Mouse (Mus musculus) CH12.LX (cell line): ENCODE results near the gene Prokr2. TPM values are rescaled to one million over a fixed set of nuclear protein-coding genes. Genes with fewer than 3 reads are reported as not detected.

Experiments used
- DNase-seq: peaks from one replicate; pipeline ENCODE4 v3.0.0-alpha.2; 2013; ENCODE audit errors: extremely low read depth
- H3K27ac ChIP-seq: 2 replicates; pipeline ENCODE4 v1.5.1; 2012; ENCODE audit warnings: low read depth, mild to moderate bottlenecking, control low read depth, moderate library complexity; ENCODE audit not compliant: insufficient read depth
- H3K27me3 ChIP-seq: replicated peaks from 2 replicates; pipeline ENCODE3; 2012; ENCODE audit warnings: inconsistent platforms
- H3K36me3 ChIP-seq, 2 experiments: replicated peaks in 1 of 2; 2 replicates each; pipeline versions ENCODE3 to v1.6.1; 2012; ENCODE audit warnings: inconsistent platforms in 1 of 2, low read length in 1 of 2, mild to moderate bottlenecking in 1 of 2, mixed read lengths in 1 of 2, moderate library complexity in 1 of 2; ENCODE audit not compliant: control insufficient read depth in 1 of 2, insufficient read depth in 1 of 2
- H3K4me1 ChIP-seq, 2 experiments: 2 replicates each; pipeline ENCODE4 v1.6.1; 2012; ENCODE audit warnings: inconsistent platforms in 1 of 2, moderate library complexity in 1 of 2; ENCODE audit not compliant: insufficient read depth in 2 of 2, control insufficient read depth in 1 of 2
- H3K4me2 ChIP-seq: 2 replicates; pipeline ENCODE4 v1.6.1; 2012; ENCODE audit warnings: low read depth, mild to moderate bottlenecking, control low read depth; ENCODE audit not compliant: poor library complexity, insufficient read depth, severe bottlenecking
- H3K4me3 ChIP-seq, 3 experiments: fragments of 150-350 bp in 1 of 3; sonication (generic) in 1 of 3; replicated peaks in 1 of 3; 2 replicates each; pipeline versions ENCODE3 to v1.5.1; 2011 to 2012; ENCODE audit warnings: low read depth in 2 of 3, low read length in 2 of 3, mild to moderate bottlenecking in 2 of 3, moderate library complexity in 2 of 3, control low read depth in 1 of 3, improper control_type of control experiment in 1 of 3, inconsistent platforms in 1 of 3, mixed read lengths in 1 of 3; ENCODE audit not compliant: poor library complexity in 1 of 3
- H3K79me2 ChIP-seq: replicated peaks from 2 replicates; pipeline ENCODE4 v1.6.1; 2012; ENCODE audit warnings: mild to moderate bottlenecking, moderate library complexity; ENCODE audit not compliant: control insufficient read depth, poor library complexity, insufficient read depth, severe bottlenecking; ENCODE audit errors: extremely low read depth
- H3K9ac ChIP-seq: 2 replicates; pipeline ENCODE4 v1.6.1; 2012; ENCODE audit warnings: low read depth, mild to moderate bottlenecking, control low read depth, moderate library complexity; ENCODE audit not compliant: insufficient read depth
- H3K9me3 ChIP-seq: replicated peaks from 2 replicates; pipeline ENCODE3; 2012; ENCODE audit warnings: low read length, inconsistent platforms, mixed read lengths
- BHLHE40 ChIP-seq: IDR thresholded peaks from 2 replicates; pipeline ENCODE4 v1.6.1; 2011; ENCODE audit warnings: mild to moderate bottlenecking, low read depth, low read length, improper control_type of control experiment
- CHD2 ChIP-seq: IDR thresholded peaks from 2 replicates; pipeline ENCODE4 v1.6.1; 2011; ENCODE audit warnings: low read length, improper control_type of control experiment
- ELF1 ChIP-seq: IDR thresholded peaks from 2 replicates; pipeline ENCODE4 v1.6.1; 2014; ENCODE audit warnings: low read depth, mild to moderate bottlenecking, inconsistent platforms, low read length, improper control_type of control experiment
- EP300 ChIP-seq: IDR thresholded peaks from 2 replicates; pipeline ENCODE4 v1.6.1; 2011; ENCODE audit warnings: low read length, improper control_type of control experiment
- GABPA ChIP-seq: IDR thresholded peaks from 2 replicates; pipeline ENCODE4 v1.6.1; 2012; ENCODE audit warnings: low read depth, low read length, improper control_type of control experiment, inconsistent platforms; ENCODE audit not compliant: insufficient replicate concordance
- HCFC1 ChIP-seq: IDR thresholded peaks from 2 replicates; pipeline ENCODE4 v1.6.1; 2012; ENCODE audit warnings: low read depth, mild to moderate bottlenecking, inconsistent platforms, low read length, improper control_type of control experiment
- IRF4 ChIP-seq: IDR thresholded peaks from 2 replicates; pipeline ENCODE4 v1.6.1; 2014; ENCODE audit warnings: low read depth, mild to moderate bottlenecking, inconsistent platforms, low read length, improper control_type of control experiment
- JUN ChIP-seq: IDR thresholded peaks from 2 replicates; pipeline ENCODE4 v1.6.1; 2011; ENCODE audit warnings: low read depth, mild to moderate bottlenecking, low read length, improper control_type of control experiment, moderate library complexity; ENCODE audit not compliant: insufficient read depth
- JUND ChIP-seq: conservative IDR thresholded peaks from 2 replicates; pipeline ENCODE4 v1.6.1; 2011; ENCODE audit warnings: low read depth, low read length, improper control_type of control experiment
- MAX ChIP-seq: IDR thresholded peaks from 2 replicates; pipeline ENCODE4 v1.6.1; 2011; ENCODE audit warnings: low read length, improper control_type of control experiment
- MAZ ChIP-seq: IDR thresholded peaks from 2 replicates; pipeline ENCODE4 v1.6.1; 2012; ENCODE audit warnings: low read depth, mild to moderate bottlenecking, inconsistent platforms, low read length, improper control_type of control experiment, moderate library complexity
- MEF2A ChIP-seq: IDR thresholded peaks from 2 replicates; pipeline ENCODE4 v1.6.1; 2014; ENCODE audit warnings: low read depth, mild to moderate bottlenecking, inconsistent platforms, low read length, improper control_type of control experiment, borderline replicate concordance
- MXI1 ChIP-seq: IDR thresholded peaks from 2 replicates; pipeline ENCODE4 v1.6.1; 2011; ENCODE audit warnings: mild to moderate bottlenecking, low read depth, low read length, improper control_type of control experiment
- MYC ChIP-seq: IDR thresholded peaks from 2 replicates; pipeline ENCODE4 v1.6.1; 2011; ENCODE audit warnings: low read depth, mild to moderate bottlenecking, improper control_type of control experiment, low read length
- NELFE ChIP-seq: IDR thresholded peaks from 2 replicates; pipeline ENCODE4 v1.6.1; 2011; ENCODE audit warnings: low read depth, low read length, improper control_type of control experiment
- NRF1 ChIP-seq: IDR thresholded peaks from 2 replicates; pipeline ENCODE4 v1.6.1; 2014; ENCODE audit warnings: low read depth, mild to moderate bottlenecking, inconsistent platforms, low read length, improper control_type of control experiment, moderate library complexity
- PAX5 ChIP-seq: IDR thresholded peaks from 2 replicates; pipeline ENCODE4 v1.6.1; 2012; ENCODE audit warnings: low read length, inconsistent platforms, mixed read lengths
- RAD21 ChIP-seq: IDR thresholded peaks from 2 replicates; pipeline ENCODE4 v1.6.1; 2011; ENCODE audit warnings: low read depth, mild to moderate bottlenecking, low read length, improper control_type of control experiment, moderate library complexity
- RCOR1 ChIP-seq: conservative IDR thresholded peaks from 2 replicates; pipeline ENCODE4 v1.6.1; 2012; ENCODE audit warnings: low read depth, mild to moderate bottlenecking, inconsistent platforms, low read length, improper control_type of control experiment
- SMC3 ChIP-seq: IDR thresholded peaks from 2 replicates; pipeline ENCODE4 v1.6.1; 2011; ENCODE audit warnings: low read depth, low read length, improper control_type of control experiment
- TBP ChIP-seq: conservative IDR thresholded peaks from 2 replicates; pipeline ENCODE4 v1.6.1; 2011; ENCODE audit warnings: low read depth, low read length, improper control_type of control experiment
- UBTF ChIP-seq: IDR thresholded peaks from 2 replicates; pipeline ENCODE4 v1.6.1; 2012; ENCODE audit warnings: low read depth, mild to moderate bottlenecking, inconsistent platforms, low read length, improper control_type of control experiment, moderate library complexity
- USF1 ChIP-seq: IDR thresholded peaks from 2 replicates; pipeline ENCODE4 v1.6.1; 2014; ENCODE audit warnings: low read depth, mild to moderate bottlenecking, inconsistent platforms, low read length, improper control_type of control experiment
- USF2 ChIP-seq: conservative IDR thresholded peaks from 2 replicates; pipeline ENCODE4 v1.6.1; 2011; ENCODE audit warnings: low read depth, low read length, improper control_type of control experiment
- ZKSCAN1 ChIP-seq: IDR thresholded peaks from 2 replicates; pipeline ENCODE4 v1.6.1; 2012; ENCODE audit warnings: low read depth, inconsistent platforms, low read length, improper control_type of control experiment, borderline replicate concordance
- ZMIZ1 ChIP-seq: IDR thresholded peaks from 2 replicates; pipeline ENCODE4 v1.6.1; 2012; ENCODE audit warnings: low read depth, mild to moderate bottlenecking, inconsistent platforms, low read length, improper control_type of control experiment
- dilution Hi-C: fragments of 300-500 bp; cut with MboI; formaldehyde crosslinking; loops from 2 replicates; pipeline ENCODE4 v1.14.3; 2020; ENCODE audit warnings: low sequenced_read_pairs; ENCODE audit not compliant: extremely low pct_unique_long_range_greater_than_20kb, extremely low pct_ligation_motif_present
- in situ Hi-C: fragments of 300-500 bp; cut with MboI; formaldehyde crosslinking; loops from 3 replicates; pipeline ENCODE4 v1.14.3; 2019; ENCODE audit warnings: low sequenced_read_pairs, low pct_ligation_motif_present, low pct_unique_long_range_greater_than_20kb, mixed read lengths
- polyA plus RNA-seq: library from polyadenylated mRNA; unstranded; fragments of >175 nt; gene quantifications from 2 replicates; pipeline ENCODE4 v1.2.1, GENCODE M21; 2012; ENCODE audit warnings: low read depth; ENCODE audit not compliant: insufficient read length
- total RNA-seq, 2 experiments: library from RNA; depleted of rRNA; stranded (reverse); fragments of 300-350 nt in 1 of 2; fragments of >200 nt in 1 of 2; gene quantifications; 2 replicates each; pipeline ENCODE4 v1.2.3; 2012 to 2014

Gene Prokr2
- total and polyA plus RNA-seq, 3 experiments = 0.04 TPM; not detected in 2

- DNase-seq = no peak
- no peak overlapping the region for H3K27ac ChIP-seq
- no peak for TF ChIP-seq BHLHE40
- TF ChIP-seq, all 38 proteins: peak for 0
- no peaks in the 10 kb centered on the region for H3K36me3 ChIP-seq
- peaks cover 6% of the 10 kb centered on the region for H3K9me3 ChIP-seq
- no peaks in the 10 kb centered on the region for H3K79me2 ChIP-seq
- in situ Hi-C loops = no loop called here
- H3K9ac ChIP-seq = no peak overlapping the region
- no peaks in the 10 kb centered on the region for H3K27me3 ChIP-seq
- peaks cover 0 to 3% of the 10 kb centered on the region in 2 experiments; a peak in 1 of 4 replicates for H3K4me1 ChIP-seq
- H3K4me2 ChIP-seq = no peak overlapping the region
- no peak overlapping the region for H3K4me3 ChIP-seq
- dilution Hi-C loops = no loop called here
Observed at GRCm38 (mm10) chr2:132422846-132423245, 37.6 kb upstream of the Prokr2 start.

DNA sequence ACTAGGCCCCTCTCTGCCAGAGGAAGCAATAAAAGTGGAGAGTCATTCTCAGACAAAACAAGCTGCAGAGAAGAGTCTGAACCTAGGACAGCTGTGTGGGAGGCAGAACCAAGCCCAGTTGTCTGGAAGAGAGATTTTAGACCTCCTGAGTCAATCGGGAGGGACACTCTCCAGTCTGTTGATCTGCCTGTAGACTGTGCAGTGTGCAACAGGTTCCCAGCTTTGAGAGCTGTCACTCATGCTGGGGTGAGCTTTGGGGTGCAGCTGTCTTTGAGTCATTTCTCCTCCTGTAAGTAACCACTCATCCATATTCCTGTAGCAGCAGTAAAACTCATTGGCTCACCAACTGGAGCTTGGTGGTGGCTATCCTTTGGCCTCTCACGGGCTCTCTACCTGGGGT is 33.2 kb upstream of the Prokr2 start:
- Histone ChIP-seq H3K27me3 (no peaks in the 10 kb centered on the region), H3K4me2 (no peak overlapping the region), H3K4me1 (no peaks in the 10 kb centered on the region), H3K4me3 (no peak overlapping the region), H3K9me3 (peaks cover 4% of the 10 kb centered on the region), H3K79me2 (no peaks in the 10 kb centered on the region), H3K9ac (no peak overlapping the region), H3K27ac (no peak overlapping the region), H3K36me3 (no peaks in the 10 kb centered on the region)
- dilution Hi-C loops (no loop called here), in situ Hi-C loops (loop anchor here (5.0 kb wide), 1 partner anchor 34 kb away; no protein-coding TSS in a partner anchor)
- no peak for DNase-seq
- TF ChIP-seq MYC = no peak
- no peak for TF ChIP-seq JUN
- no peak for TF ChIP-seq EP300
- TF ChIP-seq CHD2 = no peak
- no peak for TF ChIP-seq MAX
- TF ChIP-seq SMC3 = no peak
- TF ChIP-seq TBP = no peak
- no peak for TF ChIP-seq MAZ
- TF ChIP-seq GABPA = no peak
- TF ChIP-seq UBTF = no peak
- TF ChIP-seq ZMIZ1 = no peak
- TF ChIP-seq ELF1 = no peak
- no peak for TF ChIP-seq MEF2A
- no peak for TF ChIP-seq USF2

- Histone ChIP-seq H3K9me3 (peaks cover 2% of the 10 kb centered on the region), H3K4me1 (no peaks in the 10 kb centered on the region), H3K4me2 (no peak overlapping the region), H3K9ac (no peak overlapping the region), H3K27ac (no peak overlapping the region), H3K79me2 (no peaks in the 10 kb centered on the region)
- dilution Hi-C loops (no loop called here), in situ Hi-C loops (no loop called here)
- TF ChIP-seq ZKSCAN1 (no peak), TBP (no peak), HCFC1 (no peak), MAZ (no peak), JUN (no peak), RCOR1 (no peak), RAD21 (no peak), CHD2 (no peak), NELFE (no peak), IRF4 (no peak), MEF2A (no peak), EP300 (no peak), NRF1 (no peak), PAX5 (no peak), BHLHE40 (no peak), JUND (no peak), USF1 (no peak), MXI1 (no peak)
- TF ChIP-seq, all 38 proteins: peak for 0
- H3K4me3 ChIP-seq = no peak overlapping the region
- no peaks in the 10 kb centered on the region for H3K36me3 ChIP-seq
- H3K27me3 ChIP-seq = no peaks in the 10 kb centered on the region
- no peak for DNase-seq
Observed at GRCm38 (mm10) chr2:132410126-132410525, 24.9 kb upstream of the Prokr2 start.
